Mouse (Mus musculus): ENCODE data around the gene Miox. TPM values are rescaled to one million over a fixed set of nuclear protein-coding genes. Genes with fewer than 3 reads are reported as not detected.

Miox gene
- total RNA-seq, 2 experiments from 2014 or later: not detected

DNA sequence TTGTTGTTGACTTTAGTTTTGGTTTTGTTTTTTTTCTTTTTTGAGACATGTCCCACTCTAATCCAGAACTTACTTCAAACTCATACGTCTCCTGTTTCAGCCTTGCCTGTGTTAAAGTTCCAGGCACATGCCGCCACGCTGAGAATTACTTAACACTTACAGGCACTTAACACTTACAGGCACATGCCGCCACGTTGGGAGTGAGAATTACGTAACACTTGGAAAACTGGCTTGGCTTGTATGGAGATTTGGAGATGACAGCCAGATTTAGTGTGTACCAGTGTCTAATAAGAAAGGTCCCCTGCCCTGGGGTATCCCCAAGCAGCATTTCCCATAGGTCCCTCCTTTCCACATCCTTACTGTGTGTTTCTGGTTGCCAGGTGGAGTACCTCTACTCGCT, 28.9 kb downstream of the Miox start:
- DNase-seq (ENCODE audit: low spot score in 2 of 2): no peak

DNA sequence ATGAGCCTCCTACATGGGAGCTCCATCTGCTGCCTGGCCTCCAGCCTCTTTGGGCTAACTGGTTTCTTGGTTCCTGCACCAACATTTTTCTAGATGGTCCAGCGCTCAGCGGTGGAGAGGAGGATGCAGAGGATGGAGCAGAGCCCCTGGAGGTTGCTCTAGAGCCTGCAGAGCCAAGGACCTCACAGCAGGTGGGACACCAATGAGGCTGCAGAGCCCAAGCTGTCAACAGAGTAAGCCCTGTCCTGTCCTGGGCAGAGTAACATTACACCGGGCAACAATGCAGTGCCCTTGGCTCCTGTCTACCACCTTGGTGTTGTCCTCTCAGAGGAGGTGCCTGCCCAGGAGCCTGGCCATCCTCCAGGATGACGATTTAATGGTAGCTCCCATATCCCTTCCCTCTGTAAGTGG, 30.9 kb downstream of the Miox start:
- DNase-seq (ENCODE audit: low spot score in 2 of 2): no peak

DNA sequence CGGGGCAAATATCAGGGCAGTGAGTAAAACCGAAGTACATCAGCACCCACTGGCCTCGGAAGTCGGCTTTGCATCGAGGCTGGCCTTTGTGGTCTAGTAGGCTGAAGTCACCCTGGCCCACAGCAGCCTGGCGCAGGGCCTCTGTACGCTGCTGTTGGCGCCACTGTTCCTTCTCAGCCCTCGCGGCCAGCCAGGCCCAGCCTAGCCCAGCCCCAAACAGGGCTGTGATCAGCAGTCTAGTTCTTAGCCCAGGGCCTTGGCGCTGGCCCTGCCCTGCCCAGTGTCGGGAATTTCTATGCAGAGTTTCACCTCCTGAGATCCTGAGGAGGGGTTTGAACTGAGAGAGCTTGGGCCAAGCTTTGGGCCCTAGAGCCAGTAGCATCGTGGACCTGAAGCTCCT, 37.9 kb downstream of the Miox start:
- DNase-seq (ENCODE audit: low spot score in 2 of 2): peak in 1 of 2 experiments; percentile 14

DNA sequence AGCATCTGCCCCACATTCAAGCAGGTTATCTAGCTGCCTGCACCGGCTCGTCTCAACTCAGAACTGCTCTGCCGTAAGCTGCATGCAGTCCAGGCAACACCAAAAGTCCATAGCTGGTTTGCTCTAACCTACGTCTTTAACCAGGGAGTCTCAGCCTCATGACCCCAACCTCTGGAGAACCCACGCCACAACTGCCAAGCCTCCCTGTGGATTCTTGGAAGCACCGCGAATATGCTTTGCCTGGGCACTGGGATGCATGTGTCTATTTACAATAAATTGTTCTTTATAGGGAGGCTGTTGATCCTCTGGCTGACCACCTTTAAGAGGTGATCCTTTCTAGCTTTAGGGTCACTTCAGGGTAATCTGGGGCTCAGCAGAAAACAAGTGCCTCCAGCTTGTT, 38.3 kb downstream of the Miox start:
- DNase-seq (ENCODE audit: low spot score in 2 of 2): peak in 1 of 2 experiments; percentile 17

DNA sequence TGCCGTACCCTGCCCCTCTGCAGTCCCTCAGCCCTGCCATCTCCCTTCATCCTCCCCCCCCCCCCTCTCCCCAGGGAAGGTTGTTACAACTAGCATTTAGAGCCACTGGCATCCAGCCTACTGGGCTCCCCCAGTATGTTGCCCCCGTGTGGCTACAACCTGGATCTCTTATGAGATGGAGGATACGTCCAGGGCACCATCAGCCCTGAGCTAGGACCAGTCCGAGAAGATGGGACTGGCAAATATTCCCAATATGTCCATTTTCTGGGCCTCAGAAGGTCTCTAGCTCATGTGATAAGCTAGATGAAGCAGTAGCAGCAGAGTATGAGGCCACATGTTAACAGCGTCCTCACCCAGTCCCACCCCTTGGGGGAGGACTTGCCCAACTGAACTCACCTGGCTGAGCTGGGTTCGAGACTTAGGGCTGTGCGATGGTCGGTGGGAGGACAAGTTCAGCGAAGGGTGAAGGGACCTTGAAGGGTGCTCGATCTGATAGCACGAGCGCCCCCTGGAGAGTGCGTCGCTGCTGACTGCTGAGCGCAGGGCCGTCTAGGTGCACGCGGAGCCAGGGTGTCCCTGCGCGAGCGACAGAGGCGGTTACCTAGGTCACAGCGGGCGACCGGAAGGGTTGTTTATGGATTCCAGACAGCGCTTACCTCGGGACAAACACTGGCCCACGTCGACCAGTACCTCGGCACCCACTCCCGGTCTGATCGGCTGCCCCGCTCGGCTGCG, 39.0 kb downstream of the Miox start:
- DNase-seq (ENCODE audit: low spot score in 2 of 2): peak; percentile 88 to 89

DNA sequence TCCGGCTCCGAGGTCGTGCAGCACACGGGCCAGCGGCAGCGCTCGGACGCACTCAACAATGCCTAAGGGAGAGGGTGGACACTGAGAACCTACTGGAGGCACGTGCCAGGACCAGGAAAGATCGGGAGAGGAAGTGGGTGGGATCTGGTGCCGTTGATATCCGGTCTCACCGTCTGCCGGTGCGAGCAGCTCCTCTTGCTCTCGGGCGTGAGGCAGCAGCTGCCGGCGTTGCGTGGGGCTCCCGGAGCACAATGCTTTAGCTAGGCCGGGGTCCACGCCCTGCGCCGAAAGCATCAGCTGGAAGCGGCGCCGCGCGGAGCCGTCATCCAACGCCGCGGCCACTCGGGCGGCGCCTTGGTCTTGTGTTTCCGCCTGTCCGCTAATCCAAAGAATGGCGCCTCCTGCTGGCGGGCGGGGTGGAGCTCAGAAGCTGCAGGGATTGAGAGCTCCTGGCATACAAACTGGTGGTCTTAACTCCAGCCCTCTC, 39.6 kb downstream of the Miox start, which contains the start of gene Sco2:
Gene Sco2 (minus strand): TSS at position 85 of the 487 bp plus-strand sequence.
- DNase-seq (ENCODE audit: low spot score in 2 of 2): peak; percentile 97 to 98

DNA sequence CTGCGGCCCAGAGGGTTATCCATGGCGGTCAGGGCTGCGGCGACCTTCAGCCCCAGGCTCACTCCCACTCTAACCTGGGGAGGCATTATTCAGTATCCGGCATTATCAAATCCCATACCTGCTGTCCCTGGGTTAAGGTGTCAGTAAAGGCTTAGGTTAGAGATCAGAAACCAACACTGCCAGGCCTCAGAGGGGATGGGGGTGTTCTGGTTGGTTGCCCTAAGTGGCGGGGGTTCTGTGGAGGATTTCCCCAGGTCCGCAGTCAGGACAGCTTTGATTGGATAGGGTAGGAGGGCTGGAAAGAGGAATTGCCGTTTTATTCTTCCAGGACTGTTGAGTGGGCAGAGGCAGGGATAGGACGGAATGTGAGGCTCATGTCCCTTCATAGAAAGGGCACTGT, 40.1 kb downstream of the Miox start:
- DNase-seq (ENCODE audit: low spot score in 2 of 2): no peak

DNA sequence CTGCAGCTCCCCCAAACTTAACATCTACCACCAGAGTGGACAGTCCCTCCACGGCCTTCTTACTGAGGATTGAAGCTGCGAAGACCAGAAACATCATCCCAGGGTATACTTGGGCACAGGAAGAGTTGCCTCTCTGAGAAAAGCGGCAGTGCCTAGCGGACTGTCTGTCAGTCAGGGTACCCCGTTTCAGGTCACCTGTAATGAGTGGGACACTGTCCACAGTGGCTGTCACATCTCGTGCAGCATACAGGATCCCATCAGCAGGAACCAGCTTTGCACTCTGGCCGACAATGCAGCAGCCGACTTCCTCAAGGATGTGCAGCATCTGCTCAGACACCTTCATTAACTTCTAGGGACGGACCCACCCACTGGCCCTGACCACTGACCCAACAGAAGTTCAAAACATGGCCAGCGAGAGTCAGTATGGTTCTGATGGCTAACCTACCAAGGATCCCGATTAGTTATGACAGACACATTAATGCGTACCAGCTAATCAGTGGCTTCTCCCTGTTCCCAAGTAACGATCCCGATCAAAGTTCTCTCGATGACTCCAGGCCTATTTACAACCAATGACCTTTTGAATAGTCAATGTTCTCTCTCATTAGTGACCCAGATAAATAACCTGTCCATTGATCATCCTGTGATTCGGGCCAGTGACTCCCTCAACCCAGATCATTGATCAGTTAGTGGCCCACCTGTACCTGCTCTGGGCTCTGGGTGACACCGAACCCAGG, 40.8 kb downstream of the Miox start:
- DNase-seq (ENCODE audit: low spot score in 2 of 2): no peak

DNA sequence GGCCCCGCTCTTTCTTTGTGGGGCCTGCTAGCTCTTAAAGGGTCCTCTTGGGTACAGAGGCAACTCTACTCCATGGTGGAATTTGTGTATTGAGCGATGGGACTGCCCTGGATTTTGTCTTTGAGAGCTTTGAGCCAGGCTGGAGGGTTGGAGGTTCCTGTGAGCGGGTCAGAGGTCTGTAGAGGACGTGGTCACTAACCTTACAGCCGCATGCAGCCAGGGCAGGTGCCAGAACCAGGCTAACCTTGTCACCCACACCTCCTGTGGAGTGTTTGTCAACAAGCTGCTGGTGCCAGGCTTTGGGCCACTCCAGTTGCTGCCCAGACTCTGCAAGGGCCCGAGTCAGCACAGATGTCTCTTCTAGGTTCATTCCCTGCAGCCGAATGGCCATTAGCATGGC, 41.8 kb downstream of the Miox start:
- no peak for DNase-seq (ENCODE audit: low spot score in 2 of 2)

DNA sequence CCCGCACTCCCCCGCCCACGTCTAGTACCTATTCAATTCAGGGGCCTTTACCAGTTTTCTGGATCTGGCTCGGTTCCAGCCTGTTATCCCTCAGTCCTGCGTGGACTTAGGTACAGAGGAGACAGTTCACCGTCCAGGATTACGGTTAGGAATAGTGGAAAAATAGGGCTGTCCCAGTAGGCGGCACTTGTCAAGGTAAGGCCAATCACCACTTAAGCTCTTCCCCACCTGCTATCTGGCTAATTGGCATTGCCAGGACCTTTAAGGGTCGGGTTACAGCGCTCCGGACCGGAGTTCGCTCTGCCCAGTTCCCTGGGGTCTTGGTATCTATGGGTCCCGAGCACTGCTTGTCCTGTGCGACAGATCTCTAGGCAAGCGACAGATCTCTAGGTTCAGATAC, 42.8 kb downstream of the Miox start, which contains the start of gene Tymp:
Gene Tymp (minus strand): TSS at position 83 of the 400 bp plus-strand sequence.
- DNase-seq (ENCODE audit: low spot score in 2 of 2): no peak

DNA sequence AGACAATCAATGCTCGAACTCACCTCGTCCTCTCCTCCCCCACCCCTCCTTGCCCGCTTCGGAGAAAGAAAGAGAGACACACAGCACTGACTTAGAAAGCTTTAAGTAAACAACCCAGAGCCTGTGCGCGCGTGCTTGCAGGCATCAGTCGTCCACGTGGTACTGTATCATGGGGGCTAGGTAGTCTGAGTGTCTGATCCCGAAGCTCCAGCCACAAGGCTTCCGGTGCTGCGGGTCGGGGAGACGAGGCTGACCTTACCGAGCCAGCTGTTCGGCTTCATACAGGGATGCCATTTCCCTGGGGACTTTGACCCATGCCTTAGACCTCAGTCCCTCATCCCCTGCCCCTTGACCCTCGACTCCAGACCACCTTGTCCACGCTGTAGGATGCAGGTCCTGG, 43.2 kb downstream of the Miox start:
- DNase-seq (ENCODE audit: low spot score in 2 of 2): no peak

DNA sequence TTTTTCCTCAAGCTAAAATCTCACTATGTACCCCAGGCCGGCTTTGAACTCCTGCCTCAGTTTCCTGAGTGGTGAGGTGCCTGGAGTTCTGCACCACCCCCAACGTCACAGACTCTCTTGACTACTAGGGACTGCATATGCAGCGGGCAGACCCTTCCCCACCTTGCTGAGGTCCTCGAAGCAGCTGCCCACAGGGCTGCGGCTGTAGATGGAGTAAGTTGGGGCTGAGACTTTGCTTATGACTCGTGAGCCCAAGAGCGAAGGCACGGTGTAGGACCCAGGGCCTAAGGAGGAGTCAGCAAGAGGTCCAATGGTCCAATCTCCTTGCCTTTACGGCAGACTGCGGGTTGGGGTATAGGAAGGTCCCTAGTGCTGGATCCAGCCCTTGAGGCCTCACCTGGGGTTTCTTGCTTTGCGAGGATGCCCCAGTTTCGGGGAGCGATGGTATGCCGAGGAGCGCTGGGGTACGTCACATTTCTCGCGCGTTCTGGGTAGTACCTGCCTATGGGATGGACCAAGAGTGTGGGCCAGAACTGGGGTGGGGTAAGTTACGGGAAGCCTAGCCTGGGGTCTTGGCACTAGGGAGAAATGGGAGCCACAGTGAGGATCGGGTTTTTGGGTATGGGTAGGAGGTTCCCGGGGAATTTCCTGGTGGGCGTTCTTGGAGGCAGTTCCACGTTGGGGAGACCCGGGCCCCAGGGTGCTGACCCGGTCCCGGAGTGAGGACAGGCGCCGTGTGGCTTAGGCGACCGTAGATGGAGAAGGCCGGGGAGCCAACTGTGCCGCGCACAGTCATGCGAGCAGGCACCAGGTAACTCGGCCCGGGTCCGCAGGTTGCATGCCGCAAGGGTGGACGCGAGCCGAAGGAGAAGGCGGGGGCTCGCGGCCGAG, 44.0 kb downstream of the Miox start:
- peak in 1 of 2 experiments; percentile 14 for DNase-seq (ENCODE audit: low spot score in 2 of 2)

DNA sequence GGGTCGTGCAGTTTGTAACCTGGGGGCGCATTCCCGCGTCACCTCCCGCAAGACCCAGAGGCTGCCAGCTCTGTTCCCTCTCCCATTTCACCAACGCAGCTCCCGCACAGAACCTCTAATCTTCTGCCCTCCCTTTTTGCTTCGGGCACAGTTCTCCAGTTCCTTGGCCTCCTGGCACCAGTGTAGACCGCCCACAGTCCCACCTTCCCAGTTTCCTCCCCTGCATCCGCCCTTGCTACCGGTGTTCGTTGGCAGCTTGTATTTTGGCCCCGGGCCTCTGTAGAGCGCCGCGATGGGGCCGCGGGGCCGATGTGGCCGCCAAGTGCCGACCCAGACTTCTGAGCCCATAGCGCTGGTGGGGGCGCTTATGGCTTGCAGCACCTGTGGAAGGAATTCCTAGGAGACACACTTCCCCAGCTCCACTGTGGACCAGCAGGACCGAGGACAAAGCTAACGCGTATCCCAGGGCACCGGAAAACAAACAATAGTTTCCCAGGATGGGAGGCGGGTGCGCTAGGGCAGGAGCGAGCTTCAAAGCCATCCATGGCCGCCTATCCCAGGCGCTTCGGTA, 44.7 kb downstream of the Miox start, which contains the start of gene Odf3b:
Gene Odf3b (minus strand): TSS at position 452 of the 571 bp plus-strand sequence.
- DNase-seq (ENCODE audit: low spot score in 2 of 2): peak in 1 of 2 experiments; percentile 18

DNA sequence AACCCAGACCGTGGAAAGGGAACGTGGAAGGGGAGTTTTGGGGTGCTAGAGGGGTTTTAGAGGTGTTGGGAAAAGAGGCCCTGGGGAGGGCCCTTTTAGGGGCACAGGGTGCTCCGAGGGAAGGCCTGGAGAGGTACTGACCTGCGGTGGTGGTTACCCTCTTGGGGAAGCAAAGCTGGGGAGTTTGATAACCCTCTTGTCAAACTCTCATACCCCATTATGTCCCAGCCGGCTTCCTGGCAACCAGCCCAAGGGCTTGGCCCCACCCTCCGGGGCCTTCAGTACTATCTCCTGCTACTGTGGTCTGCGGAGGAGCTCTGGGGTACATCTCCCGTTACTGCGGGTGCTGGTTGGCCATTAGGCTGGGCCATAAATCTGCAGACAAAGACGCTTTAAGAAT, 45.2 kb downstream of the Miox start:
- no peak for DNase-seq (ENCODE audit: low spot score in 2 of 2)

DNA sequence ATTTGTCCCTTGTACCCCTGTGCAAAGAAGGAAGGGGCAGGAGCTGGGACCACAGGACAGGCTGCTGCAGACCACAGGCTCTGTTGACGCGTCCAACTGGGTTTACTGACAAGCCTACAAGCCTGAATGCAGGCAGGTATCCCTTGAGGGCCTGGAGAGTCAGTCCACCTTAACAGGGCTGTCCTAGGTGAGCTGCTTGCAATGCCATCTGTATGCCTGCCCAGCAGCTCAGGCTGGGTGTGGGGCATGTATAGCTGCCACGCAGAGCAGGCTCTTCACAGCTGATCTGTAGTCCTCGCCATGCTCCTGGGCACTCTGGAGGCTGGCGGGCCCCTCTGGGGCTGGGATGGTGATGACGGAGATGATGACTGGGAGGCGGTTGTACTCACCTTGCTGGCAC, 50.4 kb downstream of the Miox start, which contains the start of gene Klhdc7b:
Gene Klhdc7b (plus strand): TSS at position 301 of the 400 bp plus-strand sequence.
- DNase-seq (ENCODE audit: low spot score in 2 of 2): no peak

Small RNA genes lying within 50 kb of the gene (microRNA-seq; reads per million reads assigned to microRNA genes)
- gene Mir6959: 3.9 to 5.1 reads per million in 2 experiments

Other genes starting within 250 kb of the Miox start
- 10 to 100 TPM; 21.4 to 21.5 TPM for gene Selenoo, start 245.3 kb upstream of the Miox start, total RNA-seq (2021)
- gene Tubgcp6, start 211.3 kb upstream of the Miox start, total RNA-seq (2021): 10 to 100 TPM; 26.5 to 30.0 TPM
- 10 to 100 TPM; 17.2 to 19.4 TPM for gene Hdac10, start 205.7 kb upstream of the Miox start, total RNA-seq (2021)
- 1 to 10 TPM; 4.0 to 5.5 TPM for gene Mapk12, start 193.7 kb upstream of the Miox start, total RNA-seq (2021)
- gene Mapk11, start 184.8 kb upstream of the Miox start, total RNA-seq (2021): 10 to 100 TPM; 18.4 to 25.3 TPM
- 10 to 100 TPM; 65.4 to 78.2 TPM for gene Plxnb2, start 153.6 kb upstream of the Miox start, total RNA-seq (2021)
- 10 to 100 TPM; 33.1 to 37.5 TPM for gene Dennd6b, start 137.9 kb upstream of the Miox start, total RNA-seq (2021)
- 100 to 1,000 TPM; 159 to 174 TPM for gene Ppp6r2, start 122.8 kb upstream of the Miox start, total RNA-seq (2021)
- gene Sbf1, start 19.1 kb upstream of the Miox start, total RNA-seq (2021): 100 to 1,000 TPM; 215 to 259 TPM
- gene Adm2, start 11.7 kb upstream of the Miox start, total RNA-seq (2021): not detected
- 10 to 100 TPM; 24.1 to 29.3 TPM for gene Lmf2, start 21.3 kb downstream of the Miox start, total RNA-seq (2021)
- 10 to 100 TPM; 73.2 to 82.3 TPM for gene Ncaph2, start 21.3 kb downstream of the Miox start, total RNA-seq (2021)
- gene Sco2, start 39.4 kb downstream of the Miox start, total RNA-seq (2021): 10 to 100 TPM; 27.9 to 29.1 TPM
- gene Tymp, start 42.6 kb downstream of the Miox start, total RNA-seq (2021): 1 to 10 TPM; 1.1 to 1.4 TPM
- gene Odf3b, start 44.9 kb downstream of the Miox start, total RNA-seq (2021): 1 to 10 TPM; 3.7 to 4.2 TPM
- gene Klhdc7b, start 50.5 kb downstream of the Miox start, total RNA-seq (2021): under 1 TPM; 0.13 to 0.18 TPM
- gene Syce3, start 76.1 kb downstream of the Miox start, total RNA-seq (2021): not detected
- 1 to 10 TPM; 3.9 to 4.5 TPM for gene Cpt1b, start 91.5 kb downstream of the Miox start, total RNA-seq (2021)
- gene C730034F03Rik, start 95.2 kb downstream of the Miox start, total RNA-seq (2021): 1 to 10 TPM; 2.0 to 2.4 TPM
- not detected for gene Gm44502, start 95.3 kb downstream of the Miox start, total RNA-seq (2021)
- gene Chkb, start 95.5 kb downstream of the Miox start, total RNA-seq (2021): 10 to 100 TPM; 51.1 to 59.8 TPM
- gene Mapk8ip2, start 119.5 kb downstream of the Miox start, total RNA-seq (2021): 100 to 1,000 TPM; 176 to 186 TPM
- 10 to 100 TPM; 30.0 to 31.1 TPM for gene Arsa, start 143.0 kb downstream of the Miox start, total RNA-seq (2021)
- 100 to 1,000 TPM; 221 to 225 TPM for gene Shank3, start 165.2 kb downstream of the Miox start, total RNA-seq (2021)
- 1 to 10 TPM; 1.8 to 3.1 TPM for gene Acr, start 233.9 kb downstream of the Miox start, total RNA-seq (2021)